Mouse (Mus musculus): Measurements from ENCODE around the gene Tnfrsf9. TPM values are rescaled to one million over a fixed set of nuclear protein-coding genes. Genes with fewer than 3 reads are reported as not detected.
"Not testable (repeated sequence)": the region's sequence is repeated elsewhere in the genome, so short reads cannot be mapped to it uniquely, and the experiment has no call there.

Gene Tnfrsf9
- polyA plus RNA-seq, 1 experiment from 2014 or later: 0.45 TPM

DNA sequence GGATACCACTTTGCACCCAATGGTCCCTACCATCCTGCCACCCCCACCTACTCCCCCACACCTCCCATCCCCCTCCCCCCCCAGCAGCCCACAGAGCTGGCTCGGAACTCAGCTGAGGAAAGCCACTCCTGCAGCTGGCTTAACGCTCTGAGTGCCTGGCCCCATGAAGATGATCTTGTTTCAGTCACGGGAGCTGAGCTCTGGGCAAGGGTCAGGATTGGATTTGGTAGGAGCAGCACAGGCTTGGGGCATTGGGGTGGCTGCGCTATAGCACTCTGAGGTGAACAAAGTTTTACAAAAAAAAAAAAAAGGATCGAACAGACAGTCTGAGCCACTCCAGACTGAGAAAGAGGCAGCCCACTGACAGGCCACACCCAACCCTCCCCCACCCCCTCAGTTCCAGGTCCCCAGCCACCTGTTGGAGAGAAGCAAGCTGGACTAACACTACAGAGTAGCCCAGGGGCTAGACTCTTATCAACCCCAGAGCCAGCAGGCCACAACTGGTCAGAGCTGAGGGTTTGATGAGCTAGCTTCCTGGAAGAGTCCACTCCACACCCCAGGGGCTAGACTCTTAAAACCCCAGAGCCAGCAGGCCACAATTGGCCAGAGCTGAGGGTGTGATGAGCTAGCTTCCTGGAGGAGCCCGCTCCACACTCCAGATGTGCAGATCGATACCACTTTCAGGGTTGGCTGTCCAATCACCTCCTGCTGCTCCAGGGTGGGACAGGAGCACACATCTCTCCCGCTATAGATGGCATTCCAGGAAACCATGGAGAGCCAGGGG lies 19.5 kb upstream of the Tnfrsf9 start:
- Histone ChIP-seq H3K9me3 (no peaks in the 10 kb centered on the region), H3K4me2 (no peak overlapping the region), H3K27ac (no peak overlapping the region), H3K36me3 (peaks cover 42% of the 10 kb centered on the region), H3K4me1 (replicated peaks) (peaks cover 19% of the 10 kb centered on the region), H3K27me3 (no peaks in the 10 kb centered on the region), H3K4me3 (replicated peaks) (no peak overlapping the region), H3K9ac (replicated peaks) (no peak overlapping the region)
- WGBS: 67% methylated on average over 8 of the region's 8 CpGs
- no peak for ATAC-seq (ENCODE audit: insufficient number of reproducible peaks, insufficient read depth, low FRiP score, low TSS enrichment, low read depth)

DNA sequence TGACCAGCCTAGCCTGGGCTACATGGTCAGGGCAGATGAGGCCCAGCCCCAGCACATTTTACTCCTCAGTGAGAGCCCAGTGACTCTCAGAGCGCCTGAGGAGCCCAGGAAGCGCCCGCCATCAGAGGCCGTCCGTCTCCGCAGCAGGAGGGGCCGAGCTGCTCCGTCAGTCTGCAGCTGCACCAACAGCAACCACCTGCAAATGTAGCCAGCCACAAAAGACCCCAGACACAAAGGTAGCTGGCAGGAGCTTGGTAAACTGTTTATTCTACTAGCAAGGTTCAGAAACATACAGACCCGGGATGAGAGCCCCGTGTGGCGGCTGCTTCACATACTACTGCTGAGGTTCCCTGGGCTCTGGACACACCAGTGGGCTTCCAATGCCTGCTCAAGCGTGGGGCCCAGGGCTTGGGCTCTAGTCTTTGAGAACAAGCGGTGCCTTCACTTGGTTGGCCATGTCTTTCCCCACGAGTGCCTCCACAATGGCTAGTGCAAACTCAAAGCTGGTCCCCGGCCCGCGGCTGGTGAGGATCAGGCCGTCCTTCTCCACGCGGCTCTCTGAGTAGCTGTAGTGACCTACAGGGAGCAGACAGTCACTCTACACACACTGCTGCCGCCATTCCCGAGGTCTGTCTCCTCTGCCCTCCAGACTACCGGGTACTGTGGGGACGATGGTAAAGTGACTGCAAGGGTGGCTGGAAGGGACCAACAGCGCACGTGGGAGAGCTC lies 17.3 kb upstream of the Tnfrsf9 start:
- no peaks in the 10 kb centered on the region for H3K9me3 ChIP-seq
- H3K4me2 ChIP-seq: no peak overlapping the region
- H3K4me3 ChIP-seq (replicated peaks): no peak overlapping the region
- H3K9ac ChIP-seq (replicated peaks): no peak overlapping the region
- H3K36me3 ChIP-seq: peaks cover 63% of the 10 kb centered on the region
- WGBS: 92% methylated on average over 26 of the region's 26 CpGs
- peaks cover 5% of the 10 kb centered on the region; the same call in 1 of the 2 replicates for H3K4me1 ChIP-seq (replicated peaks)
- H3K27me3 ChIP-seq: no peaks in the 10 kb centered on the region
- ATAC-seq (ENCODE audit: insufficient number of reproducible peaks, insufficient read depth, low FRiP score, low TSS enrichment, low read depth): no peak
- H3K27ac ChIP-seq: no peak overlapping the region

DNA sequence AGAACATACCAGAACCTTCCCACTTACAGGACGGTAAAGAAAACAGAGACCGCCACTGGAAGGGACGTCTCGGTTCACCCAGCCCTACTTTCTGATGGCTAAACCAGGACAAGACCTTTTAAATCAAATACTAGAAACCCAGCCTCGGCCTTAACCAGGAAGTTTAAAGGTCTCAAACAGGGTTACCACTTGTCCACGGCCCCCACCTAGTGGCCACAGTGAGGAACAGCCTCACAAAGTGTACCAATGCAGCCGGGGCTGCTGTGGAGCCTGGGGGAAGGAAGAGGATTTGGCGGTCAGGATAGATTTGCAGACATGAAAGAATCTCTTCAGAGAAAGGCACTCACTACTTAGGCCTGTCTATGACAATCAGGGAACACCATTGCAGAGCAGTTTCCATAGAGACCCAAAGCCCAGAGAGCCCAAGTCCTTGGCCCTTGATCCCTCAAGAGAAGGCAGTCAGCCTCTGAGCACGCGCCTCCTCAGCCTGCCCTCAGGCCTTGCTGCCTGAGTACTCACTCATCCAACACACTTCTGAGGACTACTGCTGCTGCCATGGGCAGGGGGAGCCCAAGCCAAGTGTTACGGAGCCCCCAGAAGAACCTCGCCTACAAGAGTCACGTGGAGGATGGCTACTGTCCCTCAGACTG lies 15.5 kb upstream of the Tnfrsf9 start:
- Histone ChIP-seq H3K9me3 (no peaks in the 10 kb centered on the region), H3K4me3 (replicated peaks) (no peak overlapping the region), H3K36me3 (peaks cover 81% of the 10 kb centered on the region), H3K9ac (replicated peaks) (no peak overlapping the region), H3K27ac (no peak overlapping the region), H3K4me2 (no peak overlapping the region), H3K27me3 (no peaks in the 10 kb centered on the region), H3K4me1 (replicated peaks) (peaks cover 5% of the 10 kb centered on the region; the same call in 1 of the 2 replicates)
- no peak for ATAC-seq (ENCODE audit: insufficient number of reproducible peaks, insufficient read depth, low FRiP score, low TSS enrichment, low read depth)
- WGBS: 59% methylated on average over 13 of the region's 13 CpGs

DNA sequence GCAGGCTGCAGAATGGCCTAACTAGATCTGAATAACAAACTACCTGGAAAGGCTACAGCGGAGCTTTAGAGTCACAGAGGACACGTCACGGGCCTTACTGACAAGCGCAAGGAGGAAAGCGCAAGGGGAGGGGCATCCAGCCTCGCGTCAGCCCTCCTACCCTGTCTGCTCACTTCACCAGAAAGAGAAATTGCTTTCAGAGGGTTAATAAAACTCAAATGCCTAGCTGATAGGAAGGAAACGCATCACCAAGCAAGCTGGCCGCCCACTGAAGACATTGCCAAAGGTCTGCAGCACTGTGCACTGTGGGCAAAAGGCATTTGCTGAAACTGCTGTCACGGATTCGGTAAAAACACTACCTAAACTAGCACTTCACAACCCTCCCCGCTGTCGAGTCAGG lies 13.9 kb upstream of the Tnfrsf9 start:
- Histone ChIP-seq H3K27me3 (no peaks in the 10 kb centered on the region), H3K9ac (replicated peaks) (no peak overlapping the region), H3K4me3 (replicated peaks) (no peak overlapping the region), H3K36me3 (peaks cover 93% of the 10 kb centered on the region), H3K4me1 (replicated peaks) (no peaks in the 10 kb centered on the region), H3K4me2 (no peak overlapping the region), H3K27ac (no peak overlapping the region), H3K9me3 (no peaks in the 10 kb centered on the region)
- ATAC-seq (ENCODE audit: insufficient number of reproducible peaks, insufficient read depth, low FRiP score, low TSS enrichment, low read depth): no peak
- 95% methylated on average over 13 of the region's 13 CpGs for WGBS

DNA sequence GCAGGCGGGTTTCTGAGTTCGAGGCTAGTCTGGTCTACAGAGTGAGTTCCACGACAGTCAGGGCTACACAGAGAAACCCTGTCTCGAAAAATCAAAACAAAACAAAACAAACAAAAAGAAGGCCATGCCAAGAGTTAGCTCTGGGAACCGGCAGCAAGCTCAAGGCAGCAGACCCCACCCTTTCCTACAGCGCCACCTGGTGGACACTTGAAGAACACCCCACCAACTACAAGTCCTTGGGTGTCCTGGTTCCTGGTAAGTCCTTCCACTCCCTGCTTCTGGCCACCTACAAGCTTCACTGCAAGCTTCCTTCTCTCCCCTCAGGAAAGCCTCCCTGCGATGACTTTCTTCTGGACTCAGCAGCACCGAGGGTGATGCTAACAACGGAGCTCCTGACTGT lies 12.7 kb upstream of the Tnfrsf9 start:
- peaks cover 89% of the 10 kb centered on the region for H3K36me3 ChIP-seq
- WGBS: 63% methylated on average over 9 of the region's 9 CpGs

DNA sequence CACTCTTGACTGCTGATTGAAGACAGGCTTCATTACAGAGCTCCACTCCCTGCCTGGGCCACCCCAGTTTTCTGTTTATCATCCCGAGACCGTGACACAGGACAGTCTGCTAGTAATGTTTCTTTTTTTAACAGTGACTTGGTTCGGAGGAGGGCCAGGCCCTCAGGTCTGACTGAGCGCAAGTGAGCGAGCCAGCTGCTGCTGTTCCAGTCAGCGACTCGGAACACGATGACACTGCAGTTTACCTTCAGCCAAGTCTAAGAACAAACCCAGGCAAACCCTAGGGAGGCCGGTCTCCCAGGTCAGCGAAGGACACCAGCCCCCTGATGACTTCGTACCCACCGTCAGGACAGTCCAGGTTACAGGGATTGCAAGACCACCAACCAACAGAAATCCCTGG lies 12.3 kb upstream of the Tnfrsf9 start:
- ATAC-seq (ENCODE audit: insufficient number of reproducible peaks, insufficient read depth, low FRiP score, low TSS enrichment, low read depth): no peak
- Histone ChIP-seq H3K27ac (no peak overlapping the region), H3K4me3 (replicated peaks) (no peak overlapping the region), H3K4me1 (replicated peaks) (no peaks in the 10 kb centered on the region), H3K9ac (replicated peaks) (no peak overlapping the region), H3K27me3 (no peaks in the 10 kb centered on the region), H3K36me3 (peaks cover 89% of the 10 kb centered on the region), H3K9me3 (no peaks in the 10 kb centered on the region), H3K4me2 (no peak overlapping the region)
- WGBS: 92% methylated on average over 12 of the region's 12 CpGs

More for the DNA sequence above, 12.7 kb upstream of the Tnfrsf9 start:
- Histone ChIP-seq H3K9ac (replicated peaks) (no peak overlapping the region), H3K4me1 (replicated peaks) (no peaks in the 10 kb centered on the region), H3K4me3 (replicated peaks) (no peak overlapping the region), H3K4me2 (no peak overlapping the region), H3K9me3 (no peaks in the 10 kb centered on the region), H3K27me3 (no peaks in the 10 kb centered on the region), H3K27ac (no peak overlapping the region)
- ATAC-seq (ENCODE audit: insufficient number of reproducible peaks, insufficient read depth, low FRiP score, low TSS enrichment, low read depth): no peak

DNA sequence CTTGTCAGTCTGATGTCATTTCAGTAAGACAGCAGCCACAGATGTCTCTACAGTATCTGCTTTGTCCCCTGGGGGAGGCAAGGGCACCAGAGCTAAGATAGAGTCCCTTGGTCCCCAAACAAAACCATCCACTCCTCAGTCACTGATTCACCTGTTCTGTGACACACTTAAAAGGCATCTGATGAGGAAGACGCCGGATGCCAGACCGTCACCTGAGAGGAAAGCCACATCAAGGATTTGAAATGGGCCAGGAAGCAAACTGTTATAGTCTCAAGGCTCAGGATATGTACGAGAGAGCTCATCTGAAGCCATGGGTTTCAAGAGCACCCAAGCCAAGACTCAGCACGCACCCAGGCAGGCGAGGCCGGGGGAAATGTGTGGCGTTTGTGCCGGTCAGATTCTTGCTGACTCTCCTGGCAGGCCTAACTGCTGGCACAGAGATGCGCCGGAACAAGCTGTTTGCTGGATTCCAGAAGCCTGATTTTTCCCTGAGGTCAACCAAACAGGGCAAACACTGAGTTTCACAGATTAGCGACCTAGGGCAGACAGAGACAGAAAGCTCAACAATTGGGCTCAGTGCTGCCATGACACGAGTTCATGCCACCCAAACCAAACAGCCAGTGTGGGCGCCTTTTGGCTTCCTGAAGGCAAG lies 11.1 kb upstream of the Tnfrsf9 start:
- no peak overlapping the region for H3K4me3 ChIP-seq (replicated peaks)
- H3K27me3 ChIP-seq: no peaks in the 10 kb centered on the region
- 94% methylated on average over 14 of the region's 14 CpGs for WGBS
- H3K27ac ChIP-seq: no peak overlapping the region
- no peak overlapping the region for H3K9ac ChIP-seq (replicated peaks)
- no peak overlapping the region for H3K4me2 ChIP-seq
- H3K36me3 ChIP-seq: peaks cover 89% of the 10 kb centered on the region
- no peak for ATAC-seq (ENCODE audit: insufficient number of reproducible peaks, insufficient read depth, low FRiP score, low TSS enrichment, low read depth)
- no peaks in the 10 kb centered on the region for H3K4me1 ChIP-seq (replicated peaks)
- no peaks in the 10 kb centered on the region for H3K9me3 ChIP-seq

DNA sequence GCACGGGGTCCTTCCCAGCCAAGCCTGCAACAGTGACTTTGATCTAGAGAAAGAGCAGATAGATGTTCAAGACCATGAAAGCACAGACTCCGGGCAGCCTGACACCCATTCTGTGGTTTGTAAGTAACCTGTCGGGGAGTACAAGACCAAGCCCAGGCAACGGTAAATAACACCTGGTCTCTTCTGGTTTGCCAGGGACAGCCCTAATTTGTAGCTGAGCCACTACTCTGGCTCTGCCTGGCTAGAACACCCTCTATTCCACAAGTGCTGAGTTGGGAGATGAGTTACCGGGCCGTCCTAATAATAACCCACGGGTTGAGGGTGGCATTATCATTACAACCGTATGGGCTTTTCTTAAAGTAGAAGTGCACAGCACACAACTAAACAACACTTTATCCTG lies 7.3 kb upstream of the Tnfrsf9 start:
- no peak overlapping the region; the same call in 1 of the 2 replicates for H3K9ac ChIP-seq (replicated peaks)
- H3K27me3 ChIP-seq: no peaks in the 10 kb centered on the region
- no peak overlapping the region for H3K4me2 ChIP-seq
- peaks cover 52% of the 10 kb centered on the region for H3K36me3 ChIP-seq
- H3K4me1 ChIP-seq (replicated peaks): peaks cover 8% of the 10 kb centered on the region
- no peak overlapping the region for H3K27ac ChIP-seq
- ATAC-seq (ENCODE audit: insufficient number of reproducible peaks, insufficient read depth, low FRiP score, low TSS enrichment, low read depth): no peak
- no peak overlapping the region for H3K4me3 ChIP-seq (replicated peaks)
- H3K9me3 ChIP-seq: no peaks in the 10 kb centered on the region
- 93% methylated on average over 8 of the region's 8 CpGs for WGBS

DNA sequence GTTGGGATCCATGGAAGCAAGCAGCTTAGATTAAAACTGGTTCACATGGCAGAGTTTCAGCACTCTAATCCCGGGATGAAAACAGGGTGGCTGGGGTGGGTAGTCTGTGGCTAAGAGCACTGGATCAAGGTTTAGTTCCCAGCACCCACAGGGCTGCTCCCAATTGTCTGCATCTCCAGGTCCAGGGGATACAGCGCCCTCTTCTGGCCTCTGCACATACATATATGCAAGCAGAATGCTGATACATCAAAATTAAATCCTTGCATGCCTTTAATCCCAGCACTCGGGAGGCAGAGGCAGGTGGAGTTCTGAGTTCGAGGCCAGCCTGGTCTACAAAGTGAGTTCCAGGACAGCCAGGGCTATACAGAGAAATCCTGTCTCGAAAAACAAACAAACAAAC lies 5.8 kb upstream of the Tnfrsf9 start:
- not testable (repeated sequence) for H3K9ac ChIP-seq (replicated peaks); H3K4me3 ChIP-seq (replicated peaks); ATAC-seq (ENCODE audit: insufficient number of reproducible peaks, insufficient read depth, low FRiP score, low TSS enrichment, low read depth); H3K9me3 ChIP-seq; H3K27me3 ChIP-seq; H3K27ac ChIP-seq
- Histone ChIP-seq H3K36me3 (peaks cover 38% of the 10 kb centered on the region), H3K4me1 (replicated peaks) (peaks cover 13% of the 10 kb centered on the region), H3K4me2 (peak overlapping the region; percentile 71)
- WGBS: 79% methylated on average over 5 of the region's 5 CpGs

DNA sequence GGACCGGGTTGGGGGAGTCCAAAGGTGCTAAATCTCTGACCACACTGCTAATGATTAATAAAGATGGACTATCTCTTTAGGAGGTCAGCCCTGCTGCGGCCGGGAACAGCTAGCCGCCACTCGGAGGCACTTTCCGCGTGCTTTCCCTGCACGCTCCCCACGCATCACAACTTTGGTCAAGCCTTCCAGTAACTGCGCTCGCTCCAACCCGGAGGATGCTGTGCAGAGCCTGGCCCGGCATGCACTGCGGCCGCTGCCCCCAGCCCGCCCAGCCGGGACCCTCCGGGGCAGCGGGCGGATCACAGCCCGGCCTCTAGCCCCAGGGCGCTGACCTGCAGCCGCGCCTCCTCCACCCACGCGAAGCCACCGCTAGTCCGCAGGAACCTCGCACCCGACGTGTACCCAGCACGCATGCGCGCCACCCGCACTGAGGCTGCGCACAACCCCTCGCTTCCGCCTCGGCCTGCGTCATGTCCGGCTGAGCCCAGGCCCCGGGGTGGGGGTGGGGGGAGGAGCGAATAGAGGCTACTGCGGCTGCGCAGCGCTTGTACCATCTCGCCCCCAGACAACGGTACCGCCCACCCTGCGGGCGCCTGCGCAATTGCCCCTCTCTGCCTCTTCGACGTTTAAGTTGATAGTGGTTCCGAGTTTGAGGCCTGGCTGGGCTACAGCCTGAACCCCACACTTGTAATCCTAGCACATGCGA lies 4.8 kb upstream of the Tnfrsf9 start:
- ATAC-seq (ENCODE audit: insufficient number of reproducible peaks, insufficient read depth, low FRiP score, low TSS enrichment, low read depth): peak; percentile 83
- Histone ChIP-seq H3K4me2 (peak overlapping the region; percentile 71), H3K4me3 (replicated peaks) (peak overlapping the region; percentile 88), H3K9ac (replicated peaks) (peak overlapping the region; percentile 90), H3K9me3 (no peaks in the 10 kb centered on the region), H3K36me3 (peaks cover 29% of the 10 kb centered on the region), H3K27me3 (no peaks in the 10 kb centered on the region), H3K4me1 (replicated peaks) (peaks cover 16% of the 10 kb centered on the region), H3K27ac (peak overlapping the region; percentile 88)
- under 1% methylated on average over 56 of the region's 56 CpGs for WGBS
